Mouse (Mus musculus) stomach, postnatal 0 days (tissue): ENCODE measurements around the gene Cyp1a2.

ENCODE experiments used
- CTCF ChIP-seq: IDR thresholded peaks from 2 replicates; pipeline ENCODE4 v1.5.1; 2016; ENCODE audit warnings: antibody characterized with exemption, low read depth, mild to moderate bottlenecking, moderate library complexity
- EP300 ChIP-seq: optimal IDR thresholded peaks from 2 replicates; pipeline ENCODE3; 2016; ENCODE audit warnings: antibody characterized with exemption

GRCm38 (mm10) chr9:57660501-57660900 is 23.0 kb downstream of the Cyp1a2 start:
- TF ChIP-seq CTCF (no peak), EP300 (no peak)
